Mouse (Mus musculus) spleen, embryonic (tissue): ENCODE results near the gene Gm20696.

Experiments used
- CTCF ChIA-PET: fragments of 350-600 bp; sonication (Branson Sonifier 250); formaldehyde crosslinking; loops from one replicate; lab custom pipeline; 2022; lab: Charles Lee

The Gm20696 gene

DNA sequence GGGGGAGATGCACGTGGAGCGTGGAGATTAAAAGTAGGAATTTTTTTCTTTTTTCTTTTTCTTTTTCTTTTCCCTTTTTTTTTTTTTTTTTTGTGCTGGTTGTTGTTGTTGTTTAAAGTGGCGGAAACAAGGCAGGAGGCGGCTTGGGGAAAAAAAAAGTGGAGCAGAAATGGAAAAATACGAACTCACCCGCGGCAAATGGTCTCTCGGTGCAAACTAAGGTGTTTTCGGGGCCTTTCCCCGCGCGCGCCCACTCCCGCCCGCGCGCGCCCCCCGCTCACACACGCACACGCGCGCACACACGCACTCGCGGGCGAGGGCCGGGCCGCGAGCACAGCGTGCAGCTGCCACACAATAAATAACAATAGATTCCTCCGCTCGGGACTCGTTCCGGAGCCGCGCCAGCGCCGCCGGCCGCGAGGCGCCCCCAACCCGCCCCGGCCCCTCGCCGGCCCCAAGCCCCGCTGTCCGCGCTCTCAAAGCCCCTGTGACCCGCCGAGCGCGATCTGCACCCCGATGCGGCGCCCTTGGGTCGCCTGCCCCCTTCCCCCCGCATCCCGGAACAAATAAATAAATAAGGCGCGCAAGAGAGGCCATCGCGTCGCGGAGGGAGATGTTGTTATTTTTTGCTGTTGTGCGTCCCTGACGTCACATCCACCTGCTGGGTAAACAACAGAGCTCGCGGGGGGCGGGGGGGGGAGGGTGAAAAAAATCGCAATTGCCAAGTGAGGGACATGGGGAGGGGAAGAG is 144.1 kb downstream of the Gm20696 start, which contains the start of gene Foxp1:
Gene Foxp1 (minus strand): TSS at position 363 of the 750 bp plus-strand sequence.
- CTCF ChIA-PET: interaction anchor here (0.6 to 1.4 kb wide), 3 partner anchors 13 to 546 kb away, joined by 3 to 7 read pairs (median 5); no protein-coding TSS in a partner anchor

DNA sequence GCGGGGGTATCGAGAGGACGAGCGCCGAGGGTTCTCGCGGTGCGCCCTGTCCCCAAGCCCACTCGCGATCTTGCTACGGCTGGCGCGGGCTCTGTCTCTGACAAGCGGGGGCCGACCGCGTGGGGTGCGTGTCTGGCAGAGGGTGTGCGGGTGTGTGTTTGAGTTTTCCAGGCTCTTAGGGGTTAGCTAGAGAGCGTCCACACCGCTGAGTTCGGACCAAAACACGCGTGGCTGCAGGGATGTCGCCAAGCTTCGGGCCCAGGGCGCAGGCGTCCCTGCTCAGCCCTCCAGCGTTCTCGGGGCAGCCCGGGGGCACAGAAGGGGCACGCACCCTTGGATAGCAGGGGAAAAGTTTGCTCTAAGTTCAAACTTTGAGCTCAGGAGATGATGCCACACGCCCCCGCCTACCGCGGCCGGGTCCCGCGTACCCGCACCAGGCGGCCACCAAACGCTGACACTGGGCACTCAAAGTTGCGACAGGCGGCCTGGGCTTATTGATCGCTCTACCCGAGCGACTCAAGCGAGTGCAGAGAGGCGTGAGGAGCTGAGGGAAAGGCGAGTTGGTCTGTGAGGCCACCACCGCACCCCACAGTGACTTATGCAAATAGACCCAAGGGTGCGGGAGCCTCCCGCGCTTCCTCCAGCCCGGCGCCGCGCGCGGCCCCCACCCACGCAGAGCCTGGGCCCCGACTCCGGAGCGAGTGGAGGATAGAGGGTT is 144.8 kb downstream of the Gm20696 start:
- CTCF ChIA-PET: interaction anchor here (0.5 to 0.6 kb wide), 2 partner anchors 12 to 194 kb away, joined by 3 to 7 read pairs; no protein-coding TSS in a partner anchor

DNA sequence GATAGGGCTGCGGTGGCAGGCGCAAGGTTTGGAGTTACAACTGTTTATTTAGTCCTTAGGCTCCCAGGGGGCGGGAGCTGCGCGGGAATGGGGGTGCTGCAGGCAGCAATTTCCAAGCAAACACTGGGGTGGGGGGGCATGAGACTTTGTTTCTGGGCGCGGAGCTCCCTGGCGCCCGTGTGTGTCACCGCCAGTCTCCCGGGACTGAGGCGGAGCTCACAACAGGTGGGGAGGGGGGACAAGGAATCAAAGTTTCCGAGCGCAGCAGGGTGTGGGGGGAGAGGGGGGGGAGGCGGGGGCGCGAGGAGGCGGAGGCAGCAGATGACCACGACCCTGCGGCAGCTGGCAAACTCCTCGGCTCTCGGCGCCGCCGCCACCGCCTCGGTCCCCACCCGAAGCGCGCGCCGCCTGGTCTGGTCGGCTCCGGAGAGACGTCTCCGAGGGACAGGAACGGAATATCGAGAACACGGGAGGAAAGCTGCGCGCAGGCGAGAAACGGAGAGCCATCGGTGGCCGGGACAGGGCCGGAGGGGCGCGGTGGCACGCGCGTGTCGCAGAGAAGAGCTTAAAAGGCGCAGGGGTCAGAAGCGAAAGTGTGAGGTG is 145.5 kb downstream of the Gm20696 start:
- CTCF ChIA-PET: interaction anchor here (0.5 to 0.6 kb wide), 4 partner anchors 51 to 601 kb away, joined by 3 to 4 read pairs (median 3); no protein-coding TSS in a partner anchor

DNA sequence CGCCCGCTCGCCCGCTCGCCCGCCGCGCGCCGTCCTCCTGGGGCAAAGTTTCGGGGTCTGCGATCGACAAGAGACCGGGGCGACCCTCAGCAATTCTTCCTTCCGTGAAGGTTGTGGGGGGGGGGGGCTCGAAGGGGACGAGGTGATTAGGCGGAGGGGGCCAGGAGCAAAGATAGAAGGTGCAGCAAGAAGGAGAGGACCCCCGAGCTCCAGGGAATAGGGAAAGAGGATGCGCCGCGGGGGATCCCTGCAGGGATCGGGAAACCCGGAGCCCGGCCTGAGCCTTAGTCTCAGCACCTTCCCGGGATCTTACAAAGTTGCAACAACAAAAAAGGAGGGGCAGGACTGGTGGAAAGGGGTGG is 145.9 kb downstream of the Gm20696 start:
- CTCF ChIA-PET: interaction anchor here (0.6 kb wide), 2 partner anchors 253 to 600 kb away, joined by 3 to 4 read pairs; no protein-coding TSS in a partner anchor

DNA sequence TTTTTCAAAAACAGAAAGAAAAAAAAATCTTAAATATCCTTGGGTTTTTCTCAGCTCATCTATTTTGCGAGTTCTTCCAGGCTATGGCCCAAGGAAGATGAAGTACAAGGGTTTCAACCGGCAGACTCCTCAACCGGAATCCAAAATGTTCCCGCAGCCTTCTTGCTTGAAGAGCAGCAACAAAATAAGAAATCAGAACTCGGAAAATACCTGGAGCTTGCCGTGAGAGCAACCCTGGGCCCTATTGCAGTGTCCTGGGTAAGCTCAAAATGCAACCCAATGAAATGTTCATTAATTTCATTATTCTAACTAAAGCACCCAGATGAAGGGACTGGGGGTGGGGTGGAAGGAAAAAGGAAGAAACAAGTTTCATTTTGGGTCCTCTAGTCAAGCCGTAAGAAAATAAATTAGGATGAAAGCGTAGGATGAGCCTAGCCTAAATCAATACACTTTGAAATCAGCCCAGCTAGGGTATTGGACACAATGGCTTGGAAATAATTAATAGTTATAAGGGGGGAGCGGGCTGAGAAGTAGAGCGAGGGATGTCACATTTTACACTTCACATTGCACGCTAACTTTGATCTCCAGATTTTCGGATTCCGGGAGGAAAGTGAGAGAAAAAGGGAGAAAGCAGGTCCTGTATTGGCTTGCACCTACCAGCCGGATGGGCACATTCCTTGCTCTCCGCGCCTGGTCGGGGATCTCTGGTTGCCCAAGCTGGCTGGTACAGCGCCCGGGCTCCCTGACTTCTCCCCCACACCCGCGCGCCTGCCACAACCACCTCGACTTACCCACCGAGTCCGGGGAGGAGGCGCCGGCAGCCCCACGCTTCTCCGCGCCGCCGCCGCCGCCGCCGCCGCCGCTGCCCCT is 146.6 kb downstream of the Gm20696 start:
- CTCF ChIA-PET: no interaction called here

DNA sequence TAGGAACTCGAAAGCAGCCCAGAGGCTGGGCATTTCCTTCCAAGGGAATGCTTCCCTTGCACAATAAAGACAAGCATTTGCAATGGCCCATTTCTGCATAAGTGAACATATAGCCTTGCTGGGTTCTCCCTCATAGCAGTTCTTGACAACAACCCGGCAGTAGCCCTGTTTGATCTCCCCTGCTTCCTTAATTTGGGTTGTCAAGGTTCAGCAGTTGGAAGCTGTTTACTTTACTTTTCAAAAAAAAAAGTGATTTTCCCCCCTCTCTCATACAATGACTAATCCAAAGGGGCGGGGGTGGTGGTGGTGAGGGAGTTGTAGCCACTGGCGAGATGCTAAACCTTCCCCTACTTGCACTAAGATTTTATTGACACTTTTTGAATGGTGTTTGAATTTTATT is 147.5 kb downstream of the Gm20696 start:
- CTCF ChIA-PET: interaction anchor here (0.6 kb wide), 1 partner anchor 180 kb away, joined by 14 read pairs; no protein-coding TSS in a partner anchor

DNA sequence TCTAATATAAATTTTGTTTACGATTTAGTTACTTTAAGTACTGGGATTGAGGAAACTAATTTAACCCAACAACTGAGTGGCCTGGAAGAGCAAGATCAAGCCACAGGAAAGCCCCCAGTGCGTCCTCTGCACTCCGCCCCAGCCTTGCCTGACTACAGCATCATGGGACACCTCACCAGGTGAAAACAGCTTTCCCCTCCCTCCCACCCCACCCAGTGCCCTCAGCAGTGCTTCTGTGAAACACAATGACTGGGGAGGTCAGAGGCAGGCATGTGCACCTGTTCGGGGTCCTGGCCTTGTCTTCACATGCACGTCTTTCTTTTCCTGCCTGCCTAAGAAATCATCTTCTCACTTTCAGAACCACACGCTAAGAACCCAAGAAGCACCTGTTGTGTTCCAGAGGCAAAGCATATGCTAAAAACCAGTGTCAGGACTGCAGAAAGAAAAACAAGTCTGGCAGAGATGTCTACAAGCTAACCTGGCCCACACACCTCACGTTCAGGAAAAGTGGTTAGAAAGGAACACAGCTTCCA is 150.9 kb downstream of the Gm20696 start:
- CTCF ChIA-PET: interaction anchor here (0.5 kb wide), 1 partner anchor 97 kb away, joined by 3 read pairs; no protein-coding TSS in a partner anchor

DNA sequence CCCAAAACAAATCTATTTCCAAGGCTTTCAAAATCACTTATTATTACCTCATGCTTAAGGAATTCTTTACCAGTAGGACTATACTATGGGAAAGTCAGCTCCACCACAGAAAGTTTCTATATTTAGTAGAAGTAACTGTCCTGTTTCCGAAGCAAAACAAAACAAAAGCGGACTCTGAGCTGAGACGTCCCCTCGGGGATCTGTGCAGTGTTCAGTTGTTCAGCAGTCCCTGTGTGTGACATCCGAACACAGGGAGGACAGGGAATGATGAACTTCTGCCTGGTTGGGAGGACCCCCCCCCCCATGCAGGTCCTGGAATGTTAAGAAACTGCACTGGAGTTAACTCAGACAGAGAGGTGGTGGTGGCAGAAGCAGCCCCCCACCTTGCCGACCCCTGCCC is 154.7 kb downstream of the Gm20696 start:
- CTCF ChIA-PET: interaction anchor here (0.7 kb wide), 1 partner anchor 271 kb away, joined by 4 read pairs; no protein-coding TSS in a partner anchor

DNA sequence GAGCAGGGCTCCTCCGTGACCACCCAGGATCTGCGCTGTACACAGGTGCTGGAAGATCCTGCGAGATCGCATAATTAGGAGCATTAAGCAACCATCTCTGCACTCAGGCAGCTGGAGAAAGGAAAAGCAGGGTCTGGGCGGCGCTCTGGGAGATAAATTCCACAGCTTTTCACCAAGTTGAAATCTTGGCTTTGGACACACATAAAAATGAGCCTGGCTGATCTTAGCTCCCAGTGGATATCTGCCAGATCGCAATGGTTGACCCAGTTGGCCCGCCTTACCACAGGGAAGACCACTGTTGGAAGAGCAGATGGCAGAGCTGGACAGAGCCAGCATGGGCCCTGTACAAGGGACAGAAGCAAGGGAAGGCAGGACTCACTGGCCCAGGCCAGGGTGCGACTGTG is 157.4 kb downstream of the Gm20696 start:
- CTCF ChIA-PET: no interaction called here

DNA sequence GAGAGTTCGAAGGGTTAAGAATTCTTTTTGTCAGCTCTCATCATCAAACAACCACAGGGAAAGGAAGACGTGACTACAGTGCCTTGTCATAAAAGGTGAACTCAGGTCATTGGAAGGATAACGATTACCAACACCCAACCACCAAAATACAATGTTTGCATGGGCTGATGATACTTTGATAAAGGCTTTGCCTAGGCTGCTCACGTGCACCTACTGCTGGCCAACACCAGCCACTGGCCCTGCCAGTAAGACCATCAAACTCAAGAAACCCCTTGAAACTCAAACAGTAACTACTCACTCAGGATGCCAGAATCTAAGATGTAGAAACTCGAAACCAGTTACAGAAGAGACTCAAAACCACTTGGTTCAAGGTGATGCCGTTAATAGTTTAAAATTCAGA is 159.8 kb downstream of the Gm20696 start:
- CTCF ChIA-PET: no interaction called here

DNA sequence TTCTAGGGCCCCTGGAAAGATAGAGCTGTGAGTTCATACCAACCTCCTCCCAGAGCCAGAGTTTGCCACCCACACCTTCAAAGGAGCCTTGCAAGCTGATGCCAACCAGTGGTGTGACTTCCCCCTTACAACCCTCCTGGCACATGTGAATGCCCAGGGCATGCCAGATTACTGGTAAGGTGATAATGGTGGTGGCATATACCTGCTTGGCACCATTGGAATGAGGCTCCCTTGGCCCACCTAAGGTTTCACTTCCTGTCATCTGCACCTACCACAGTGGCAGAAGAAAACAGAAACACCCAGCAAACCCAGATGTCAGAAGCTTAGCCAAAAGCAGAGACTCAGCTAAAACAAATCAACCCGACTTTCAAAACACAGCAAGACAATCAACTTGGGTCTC is 162.9 kb downstream of the Gm20696 start:
- CTCF ChIA-PET: no interaction called here

DNA sequence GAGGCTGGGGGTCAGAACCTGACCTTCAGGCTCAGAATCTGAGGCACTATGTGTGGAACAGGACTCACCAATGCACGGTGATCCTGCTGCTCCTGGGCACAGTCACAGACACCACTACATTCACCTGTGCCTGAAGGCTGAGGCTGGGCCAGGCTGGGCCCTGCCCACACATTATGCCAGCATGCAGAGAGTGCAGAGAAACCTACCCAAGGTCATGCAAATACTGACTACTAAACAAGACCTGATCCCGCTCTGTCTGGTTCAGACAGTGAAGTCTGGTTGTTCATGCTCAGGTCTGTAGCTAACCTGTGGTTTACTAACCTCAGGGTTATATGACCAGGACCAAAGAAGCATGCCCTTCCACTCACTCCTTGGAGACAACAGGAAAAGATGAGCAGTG is 163.9 kb downstream of the Gm20696 start:
- CTCF ChIA-PET: no interaction called here

DNA sequence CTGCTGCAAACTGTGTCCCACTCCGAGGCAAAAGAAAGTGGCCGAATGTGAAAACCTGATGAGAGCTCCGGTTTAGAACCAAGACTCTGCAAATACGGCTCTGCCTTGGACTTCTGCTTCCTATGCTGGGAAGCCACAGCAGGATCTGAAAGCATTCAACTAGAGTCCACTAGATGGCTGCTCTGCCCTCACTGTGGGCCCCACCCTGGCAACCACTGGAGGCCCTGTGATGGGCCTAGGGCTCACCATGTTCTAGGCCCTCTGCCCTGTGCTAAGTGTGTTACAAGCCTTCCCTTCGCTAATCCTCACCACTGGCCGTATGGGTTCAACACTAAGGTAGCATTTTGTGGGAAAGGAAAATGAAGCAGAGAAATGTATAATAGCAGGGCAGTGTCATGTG is 164.3 kb downstream of the Gm20696 start:
- CTCF ChIA-PET: no interaction called here

DNA sequence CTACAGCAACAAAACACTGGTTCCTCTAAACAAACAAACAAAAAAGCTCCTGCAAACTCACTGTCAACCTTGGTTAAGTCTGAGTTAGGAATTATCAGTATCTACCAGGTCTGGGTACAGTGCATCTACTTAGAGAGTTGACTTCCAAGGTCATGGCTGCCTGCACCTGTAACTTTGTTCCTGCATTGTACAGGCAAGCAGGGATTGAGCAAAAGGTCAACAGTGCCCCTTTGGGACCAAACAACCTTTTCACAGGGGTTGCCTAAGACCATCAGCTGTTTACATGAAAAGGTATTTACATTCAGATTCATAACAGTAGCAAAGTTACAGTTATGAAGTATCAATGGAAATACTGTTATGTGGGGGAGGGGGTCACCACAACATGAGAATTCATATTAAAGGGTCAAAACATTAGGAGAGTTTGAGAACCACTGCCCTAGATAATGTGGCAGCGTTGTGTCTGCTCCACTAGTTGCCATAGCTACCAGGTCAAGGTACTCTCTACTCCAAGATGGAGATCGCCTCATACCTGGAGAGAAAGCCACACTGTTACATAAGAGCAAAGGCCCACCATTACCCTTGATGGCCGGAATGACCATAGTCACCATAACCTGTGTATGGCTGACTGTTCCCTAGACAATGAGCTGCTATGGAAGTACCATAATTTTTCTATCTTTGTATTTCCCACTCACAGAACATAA is 165.9 kb downstream of the Gm20696 start:
- CTCF ChIA-PET: no interaction called here

DNA sequence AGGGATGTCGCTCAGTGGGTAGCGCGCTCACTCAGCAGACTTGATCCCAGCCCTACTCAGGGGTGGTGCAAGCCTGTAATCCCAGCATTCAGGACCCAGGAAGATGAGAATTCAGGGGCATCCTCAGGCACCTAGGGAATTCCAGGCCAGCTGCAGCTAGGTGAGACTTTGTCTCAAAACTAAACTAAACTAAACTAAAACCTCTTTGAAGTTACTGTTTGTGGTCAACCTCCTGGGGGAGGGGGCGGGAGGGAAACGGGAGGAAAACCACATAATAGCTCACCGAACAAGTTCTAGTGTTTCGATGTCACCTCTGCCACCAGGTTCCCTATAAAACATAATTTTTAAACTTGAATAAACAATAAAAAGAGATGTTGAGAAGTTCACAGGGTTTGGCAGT is 168.5 kb downstream of the Gm20696 start:
- CTCF ChIA-PET: no interaction called here

DNA sequence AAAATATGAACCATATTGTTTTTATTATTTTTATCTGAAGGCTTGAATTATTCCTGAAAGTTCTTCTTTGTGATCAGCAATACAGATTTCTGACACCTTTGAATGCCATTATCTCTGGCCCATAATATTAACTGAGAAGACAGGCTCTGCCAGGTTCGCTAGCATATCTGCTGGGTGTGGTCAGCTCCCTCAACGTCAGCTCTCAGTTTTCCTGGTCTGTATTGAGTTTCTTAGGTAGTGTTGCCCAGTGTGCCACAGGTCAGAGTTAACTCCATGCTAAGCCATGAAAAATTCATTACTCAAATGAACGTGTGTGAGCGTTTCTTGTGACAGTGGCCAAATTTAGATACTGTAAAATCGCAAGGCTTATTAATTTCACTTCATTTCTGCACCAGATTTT is 170.5 kb downstream of the Gm20696 start:
- CTCF ChIA-PET: interaction anchor here (0.8 kb wide), 1 partner anchor 12 kb away, joined by 13 read pairs; no protein-coding TSS in a partner anchor

DNA sequence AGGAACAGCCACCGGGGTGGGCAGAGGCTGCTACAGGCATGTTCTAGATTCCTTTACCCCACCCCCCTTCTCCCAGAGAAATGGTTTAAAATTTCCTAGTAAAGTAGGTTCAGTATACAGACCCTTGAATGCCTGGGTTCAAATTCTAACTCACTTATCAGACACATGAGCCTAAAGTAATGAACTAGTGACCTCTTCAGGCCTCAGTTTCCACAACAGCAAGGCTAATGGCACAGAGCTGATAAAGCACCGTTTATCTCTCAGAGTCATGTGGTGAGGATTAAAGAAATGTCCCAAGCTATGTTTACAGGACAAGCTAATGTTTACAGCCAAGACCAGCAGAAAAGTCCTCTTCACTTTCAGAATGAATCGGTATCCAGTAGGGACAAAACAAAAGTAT is 173.7 kb downstream of the Gm20696 start:
- CTCF ChIA-PET: no interaction called here

DNA sequence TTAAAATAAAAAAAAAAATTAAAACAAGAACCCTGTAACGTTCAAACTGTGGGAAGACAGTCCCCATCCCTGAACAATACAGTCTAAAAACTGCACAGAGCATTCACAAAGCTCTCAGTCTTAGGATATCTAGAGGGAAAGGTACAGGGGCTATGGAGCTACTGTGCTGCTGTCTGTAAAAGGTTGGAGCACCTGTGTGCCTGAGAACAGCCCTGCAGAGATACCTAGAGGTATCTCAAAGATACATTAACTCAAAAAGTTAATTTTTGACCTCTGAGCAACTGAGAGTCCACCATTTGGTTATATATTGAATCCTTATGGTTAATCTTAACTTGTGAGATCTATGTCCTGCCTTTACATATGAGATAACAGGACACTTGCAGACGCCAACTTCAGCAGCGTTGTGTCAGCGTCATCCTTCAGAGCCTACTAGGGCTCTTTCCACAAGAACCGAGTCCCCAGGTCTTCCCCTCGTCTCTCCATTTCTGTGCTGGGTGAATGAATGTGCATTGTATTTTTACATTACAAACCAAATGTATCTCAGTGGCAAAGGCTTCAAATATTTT is 174.5 kb downstream of the Gm20696 start:
- CTCF ChIA-PET: no interaction called here

DNA sequence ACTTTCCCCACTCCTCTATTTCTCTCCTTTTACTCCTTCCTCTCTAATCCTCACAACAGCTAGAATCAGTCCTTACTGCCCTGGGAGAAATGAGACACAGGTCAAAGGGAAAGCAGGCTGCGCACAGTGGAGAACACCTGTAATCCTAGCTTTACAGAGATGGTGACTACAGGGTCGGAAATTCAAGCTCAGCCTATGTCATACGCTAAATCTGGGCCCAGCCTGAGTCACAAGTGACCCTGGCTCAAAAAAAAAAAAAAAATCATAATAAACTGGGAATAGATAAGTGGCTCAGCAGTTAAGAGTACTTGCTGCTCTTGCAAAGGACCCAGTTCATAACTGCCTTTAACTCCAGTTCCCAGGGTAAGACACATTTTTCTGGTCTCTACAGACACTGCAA is 175.5 kb downstream of the Gm20696 start:
- CTCF ChIA-PET: interaction anchor here (0.7 kb wide), 1 partner anchor 348 kb away, joined by 6 read pairs; no protein-coding TSS in a partner anchor
